Mouse (Mus musculus): ENCODE measurements around the gene Frs2. TPM values are rescaled to one million over a fixed set of nuclear protein-coding genes. Genes with fewer than 3 reads are reported as not detected.

Gene Frs2
- polyA plus RNA-seq, 1 experiment from 2014 or later = 33.9 TPM

DNA sequence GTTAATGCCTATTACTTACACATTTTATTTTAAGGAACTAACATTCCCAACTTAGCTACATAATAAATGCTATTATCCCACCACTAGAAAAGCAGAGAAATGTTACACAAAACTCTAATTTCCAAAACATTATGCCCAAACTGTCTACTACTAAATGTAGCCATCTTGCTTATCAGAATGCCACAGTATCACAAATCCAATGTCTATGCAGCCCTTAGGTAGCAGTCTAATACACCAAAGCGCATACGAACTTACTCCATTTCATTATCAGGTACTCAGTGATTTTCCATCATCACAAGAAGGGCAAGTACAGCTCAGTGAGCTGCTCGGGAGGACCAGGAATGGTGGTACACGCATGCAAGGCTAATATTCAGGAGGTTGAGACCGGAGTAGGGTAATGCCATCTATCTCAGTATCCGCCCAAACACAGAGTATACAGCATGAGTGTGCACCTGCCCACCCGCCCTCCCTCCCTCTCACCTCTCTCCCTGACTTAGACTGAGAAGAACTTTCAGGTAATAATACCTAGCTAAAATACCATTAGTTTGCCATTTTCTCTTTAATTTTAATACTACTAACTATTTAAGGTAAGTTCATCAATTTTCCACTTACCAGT lies 28.2 kb downstream of the Frs2 start:
- ATAC-seq (ENCODE audit: insufficient read depth, low FRiP score, low TSS enrichment) = no peak
- no peaks in the 10 kb centered on the region; the same call in 1 of the 2 replicates for H3K4me1 ChIP-seq (ENCODE audit: control insufficient read depth, insufficient read depth, low read length)

DNA sequence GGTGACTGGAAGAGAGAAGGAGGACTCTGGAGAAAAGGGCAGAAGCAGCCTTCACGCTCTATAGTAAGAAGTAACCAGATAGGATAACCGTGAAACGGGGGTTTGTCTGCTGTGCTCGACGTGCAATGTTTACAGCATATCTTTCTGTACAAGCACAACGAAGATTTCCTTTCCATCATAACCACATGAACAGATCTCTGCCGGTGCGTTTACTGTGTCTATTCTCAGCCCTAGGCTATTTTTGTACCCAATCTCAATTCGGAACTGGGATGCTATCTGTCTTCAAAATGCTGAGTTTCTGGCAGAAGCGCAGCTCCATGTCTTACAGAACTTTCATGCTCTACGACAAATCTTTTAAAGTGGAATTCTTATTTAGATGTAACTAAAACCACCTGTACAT lies 28.8 kb downstream of the Frs2 start:
- no peaks in the 10 kb centered on the region for H3K27me3 ChIP-seq (ENCODE audit: control insufficient read depth, insufficient read depth, low read length)
- no peaks in the 10 kb centered on the region for H3K36me3 ChIP-seq (ENCODE audit: control insufficient read depth, insufficient read depth, low read length)
- no peak overlapping the region for H3K9ac ChIP-seq (ENCODE audit: low read length)
- H3K4me3 ChIP-seq (ENCODE audit: low read depth, low read length) = no peak overlapping the region
- ATAC-seq (ENCODE audit: insufficient read depth, low FRiP score, low TSS enrichment) (no peak), DNase-seq (ENCODE audit: low spot score) (no peak)
- H3K9me3 ChIP-seq (ENCODE audit: control insufficient read depth, low read length) = no peaks in the 10 kb centered on the region
- no peak overlapping the region for H3K4me2 ChIP-seq (ENCODE audit: low read depth)
- 87% methylated on average over 11 of the region's 11 CpGs for WGBS
- no peaks in the 10 kb centered on the region; the same call in 1 of the 2 replicates for H3K4me1 ChIP-seq (ENCODE audit: control insufficient read depth, insufficient read depth, low read length)
- no peak overlapping the region for H3K27ac ChIP-seq (ENCODE audit: low read depth, low read length)

More for the DNA sequence above, 28.2 kb downstream of the Frs2 start:
- Histone ChIP-seq H3K4me3 (ENCODE audit: low read depth, low read length) (no peak overlapping the region), H3K27me3 (ENCODE audit: control insufficient read depth, insufficient read depth, low read length) (no peaks in the 10 kb centered on the region), H3K9me3 (ENCODE audit: control insufficient read depth, low read length) (no peaks in the 10 kb centered on the region), H3K36me3 (ENCODE audit: control insufficient read depth, insufficient read depth, low read length) (no peaks in the 10 kb centered on the region), H3K27ac (ENCODE audit: low read depth, low read length) (no peak overlapping the region), H3K9ac (ENCODE audit: low read length) (no peak overlapping the region), H3K4me2 (ENCODE audit: low read depth) (no peak overlapping the region)
- 92% methylated on average over 7 of the region's 7 CpGs for WGBS
- DNase-seq (ENCODE audit: low spot score) = no peak

GRCm38 (mm10) chr10:117118421-117118831 lies 29.9 kb downstream of the Frs2 start:
- H3K9ac ChIP-seq (ENCODE audit: low read length) = no peak overlapping the region
- H3K36me3 ChIP-seq (ENCODE audit: control insufficient read depth, insufficient read depth, low read length) = no peaks in the 10 kb centered on the region
- no peak overlapping the region for H3K4me3 ChIP-seq (ENCODE audit: low read depth, low read length)
- H3K4me1 ChIP-seq (ENCODE audit: control insufficient read depth, insufficient read depth, low read length) = no peaks in the 10 kb centered on the region; the same call in 1 of the 2 replicates
- H3K4me2 ChIP-seq (ENCODE audit: low read depth) = no peak overlapping the region
- H3K27me3 ChIP-seq (ENCODE audit: control insufficient read depth, insufficient read depth, low read length) = no peaks in the 10 kb centered on the region
- DNase-seq (ENCODE audit: low spot score) (no peak), ATAC-seq (ENCODE audit: insufficient read depth, low FRiP score, low TSS enrichment) (no peak)
- no peaks in the 10 kb centered on the region for H3K9me3 ChIP-seq (ENCODE audit: control insufficient read depth, low read length)
- WGBS = 79% methylated on average over 7 of the region's 7 CpGs
- no peak overlapping the region for H3K27ac ChIP-seq (ENCODE audit: low read depth, low read length)

- Histone ChIP-seq H3K9ac (ENCODE audit: low read length) (no peak overlapping the region), H3K9me3 (ENCODE audit: control insufficient read depth, low read length) (no peaks in the 10 kb centered on the region), H3K4me2 (ENCODE audit: low read depth) (no peak overlapping the region), H3K27ac (ENCODE audit: low read depth, low read length) (no peak overlapping the region), H3K36me3 (ENCODE audit: control insufficient read depth, insufficient read depth, low read length) (no peaks in the 10 kb centered on the region), H3K4me3 (ENCODE audit: low read depth, low read length) (no peak overlapping the region), H3K4me1 (ENCODE audit: control insufficient read depth, insufficient read depth, low read length) (peaks cover 4% of the 10 kb centered on the region; the same call in 1 of the 2 replicates), H3K27me3 (ENCODE audit: control insufficient read depth, insufficient read depth, low read length) (no peaks in the 10 kb centered on the region)
- ATAC-seq (ENCODE audit: insufficient read depth, low FRiP score, low TSS enrichment) (no peak), DNase-seq (ENCODE audit: low spot score) (no peak)
- whole genome bisulfite sequencing = 88% methylated on average over 3 of the region's 3 CpGs
Measured at GRCm38 (mm10) chr10:117115652-117116051, 32.7 kb downstream of the Frs2 start.

DNA sequence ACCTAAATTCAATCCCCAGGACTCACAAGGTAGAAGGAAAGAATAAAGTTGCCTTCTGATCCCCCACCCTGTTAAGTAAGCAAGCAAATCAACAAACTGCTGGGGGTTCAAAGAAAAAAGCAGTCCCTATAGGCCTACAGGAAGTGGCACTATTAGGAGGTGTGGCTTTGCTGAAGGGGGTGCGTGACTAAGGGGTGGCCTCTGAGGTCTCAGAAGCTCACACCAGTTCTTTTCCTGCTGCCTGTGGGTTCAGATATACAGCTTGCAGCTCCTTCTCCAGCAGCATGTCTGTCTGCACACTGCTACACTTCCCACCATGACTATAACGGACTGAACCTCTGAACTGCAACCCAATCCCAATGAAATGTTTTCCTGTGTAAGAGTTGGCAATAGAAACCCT lies 35.8 kb downstream of the Frs2 start:
- Histone ChIP-seq H3K9me3 (ENCODE audit: control insufficient read depth, low read length) (no peaks in the 10 kb centered on the region), H3K27me3 (ENCODE audit: control insufficient read depth, insufficient read depth, low read length) (no peaks in the 10 kb centered on the region), H3K4me2 (ENCODE audit: low read depth) (no peak overlapping the region), H3K9ac (ENCODE audit: low read length) (no peak overlapping the region), H3K4me3 (ENCODE audit: low read depth, low read length) (no peak overlapping the region), H3K4me1 (ENCODE audit: control insufficient read depth, insufficient read depth, low read length) (peaks cover 4% of the 10 kb centered on the region; the same call in 1 of the 2 replicates), H3K27ac (ENCODE audit: low read depth, low read length) (no peak overlapping the region), H3K36me3 (ENCODE audit: control insufficient read depth, insufficient read depth, low read length) (no peaks in the 10 kb centered on the region)
- DNase-seq (ENCODE audit: low spot score) = no peak
- 35% methylated on average over 2 of the region's 2 CpGs for WGBS
- ATAC-seq (ENCODE audit: insufficient read depth, low FRiP score, low TSS enrichment) = no peak

DNA sequence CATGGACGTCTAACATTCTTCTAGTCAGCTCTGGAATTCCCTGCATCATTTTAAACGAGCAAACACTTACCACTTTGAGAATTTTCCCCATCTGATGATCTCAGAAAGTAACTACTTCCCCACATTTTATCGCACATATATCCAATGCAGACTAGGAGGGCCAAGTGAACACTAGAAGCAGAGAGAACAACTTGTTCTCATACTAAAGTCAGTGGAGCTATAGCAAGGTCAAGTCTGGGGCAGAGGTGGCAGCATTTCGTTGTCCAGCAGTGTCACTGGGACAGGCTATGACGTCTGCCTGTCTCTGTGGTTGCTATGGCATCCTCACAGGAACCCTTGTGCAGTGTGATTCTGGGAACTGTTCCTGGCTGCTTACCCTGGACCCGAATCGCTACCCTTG lies 36.9 kb downstream of the Frs2 start:
- Histone ChIP-seq H3K4me2 (ENCODE audit: low read depth) (no peak overlapping the region), H3K9ac (ENCODE audit: low read length) (no peak overlapping the region), H3K9me3 (ENCODE audit: control insufficient read depth, low read length) (no peaks in the 10 kb centered on the region), H3K27me3 (ENCODE audit: control insufficient read depth, insufficient read depth, low read length) (no peaks in the 10 kb centered on the region), H3K36me3 (ENCODE audit: control insufficient read depth, insufficient read depth, low read length) (no peaks in the 10 kb centered on the region), H3K27ac (ENCODE audit: low read depth, low read length) (no peak overlapping the region), H3K4me3 (ENCODE audit: low read depth, low read length) (no peak overlapping the region), H3K4me1 (ENCODE audit: control insufficient read depth, insufficient read depth, low read length) (0 out of 2 replicates have a peak, but pooled peaks cover 4% of the 10 kb centered on the region)
- 69% methylated on average over 7 of the region's 7 CpGs for WGBS
- ATAC-seq (ENCODE audit: insufficient read depth, low FRiP score, low TSS enrichment) (no peak), DNase-seq (ENCODE audit: low spot score) (no peak)

DNA sequence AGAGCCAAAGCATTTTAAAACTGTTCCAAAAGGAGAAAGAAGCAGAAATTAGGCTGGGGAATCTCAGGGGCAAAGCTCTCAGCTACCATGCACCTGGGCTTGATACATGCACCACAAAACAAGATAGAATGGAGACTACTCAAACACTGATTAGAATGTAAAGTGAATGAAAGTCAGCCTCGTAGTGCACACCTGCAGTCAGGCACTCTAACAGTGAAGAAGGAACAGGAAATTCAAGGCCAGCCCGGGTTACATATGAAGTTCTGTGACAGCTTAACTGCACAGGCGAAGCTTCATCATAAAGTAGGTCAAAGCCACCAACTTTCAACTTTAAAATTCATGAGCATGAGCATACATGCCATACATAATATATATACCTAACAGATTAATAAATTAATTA lies 38.1 kb downstream of the Frs2 start:
- Histone ChIP-seq H3K27me3 (ENCODE audit: control insufficient read depth, insufficient read depth, low read length) (no peaks in the 10 kb centered on the region; the same call in 1 of the 2 replicates), H3K36me3 (ENCODE audit: control insufficient read depth, insufficient read depth, low read length) (no peaks in the 10 kb centered on the region), H3K9ac (ENCODE audit: low read length) (no peak overlapping the region), H3K9me3 (ENCODE audit: control insufficient read depth, low read length) (no peaks in the 10 kb centered on the region), H3K4me1 (ENCODE audit: control insufficient read depth, insufficient read depth, low read length) (0 out of 2 replicates have a peak, but pooled peaks cover 7% of the 10 kb centered on the region), H3K4me2 (ENCODE audit: low read depth) (no peak overlapping the region), H3K27ac (ENCODE audit: low read depth, low read length) (no peak overlapping the region), H3K4me3 (ENCODE audit: low read depth, low read length) (no peak overlapping the region)
- DNase-seq (ENCODE audit: low spot score) (no peak), ATAC-seq (ENCODE audit: insufficient read depth, low FRiP score, low TSS enrichment) (no peak)
- 84% methylated on average over 3 of the region's 3 CpGs for WGBS

GRCm38 (mm10) chr10:117106686-117107085 lies 41.6 kb downstream of the Frs2 start:
- Histone ChIP-seq H3K36me3 (ENCODE audit: control insufficient read depth, insufficient read depth, low read length) (no peaks in the 10 kb centered on the region), H3K9me3 (ENCODE audit: control insufficient read depth, low read length) (no peaks in the 10 kb centered on the region), H3K4me2 (ENCODE audit: low read depth) (no peak overlapping the region), H3K4me3 (ENCODE audit: low read depth, low read length) (no peak overlapping the region), H3K27ac (ENCODE audit: low read depth, low read length) (no peak overlapping the region), H3K4me1 (ENCODE audit: control insufficient read depth, insufficient read depth, low read length) (0 out of 2 replicates have a peak, but pooled peaks cover 7% of the 10 kb centered on the region), H3K27me3 (ENCODE audit: control insufficient read depth, insufficient read depth, low read length) (no peaks in the 10 kb centered on the region; the same call in 1 of the 2 replicates), H3K9ac (ENCODE audit: low read length) (no peak overlapping the region)
- ATAC-seq (ENCODE audit: insufficient read depth, low FRiP score, low TSS enrichment) = no peak
- 20% methylated on average over 3 of the region's 3 CpGs for WGBS
- DNase-seq (ENCODE audit: low spot score) = no peak

DNA sequence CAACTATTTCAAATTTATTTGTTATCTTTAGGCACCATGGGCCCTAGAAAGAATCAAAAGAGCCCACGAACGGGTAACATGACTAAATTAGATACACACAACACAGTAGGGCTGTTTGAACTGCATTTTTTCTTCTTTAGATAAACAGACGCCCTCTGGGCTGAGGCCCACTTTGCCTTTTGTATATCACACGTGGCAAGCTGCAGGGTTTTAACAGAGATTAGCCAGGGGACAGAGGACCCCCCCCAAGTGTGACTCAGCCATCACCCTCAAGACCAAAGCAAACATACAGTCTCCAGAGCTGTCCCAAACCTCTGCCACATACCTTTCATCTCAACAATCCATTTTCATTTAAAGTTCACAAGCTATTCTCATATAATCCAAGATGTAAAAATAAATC lies 42.1 kb downstream of the Frs2 start:
- Histone ChIP-seq H3K4me3 (ENCODE audit: low read depth, low read length) (no peak overlapping the region), H3K27me3 (ENCODE audit: control insufficient read depth, insufficient read depth, low read length) (no peaks in the 10 kb centered on the region; the same call in 1 of the 2 replicates), H3K36me3 (ENCODE audit: control insufficient read depth, insufficient read depth, low read length) (no peaks in the 10 kb centered on the region), H3K27ac (ENCODE audit: low read depth, low read length) (no peak overlapping the region), H3K9ac (ENCODE audit: low read length) (no peak overlapping the region), H3K4me2 (ENCODE audit: low read depth) (no peak overlapping the region), H3K4me1 (ENCODE audit: control insufficient read depth, insufficient read depth, low read length) (0 out of 2 replicates have a peak, but pooled peaks cover 4% of the 10 kb centered on the region), H3K9me3 (ENCODE audit: control insufficient read depth, low read length) (no peaks in the 10 kb centered on the region)
- DNase-seq (ENCODE audit: low spot score) (no peak), ATAC-seq (ENCODE audit: insufficient read depth, low FRiP score, low TSS enrichment) (no peak)
- 12% methylated on average over 4 of the region's 4 CpGs for whole genome bisulfite sequencing
